Comparison of ENCODE assay signal across 9 mouse cellular contexts in genomic region chr9:58442105-58443010, GRCm38 (mm10). TPM values are rescaled to one million over a fixed set of nuclear protein-coding genes. Genes with fewer than 3 reads are reported as not detected.
DNase-seq lines count a peak whose midpoint lies in the region; ATAC-seq and TF ChIP-seq lines count a peak whose summit lies in the region.
"Had no signal": no experiment of that assay in that cellular context is flagged by ENCODE, and none has a peak within 500 bp of the region (broad histone marks: within the 10 kb centered on the region; RNA-seq: fewer than 3 reads in every experiment).

No protein-coding gene starts in this region.

- no peak; the same call in 1 of the 2 replicates for ATAC-seq in embryonic facial prominence, embryonic 13.5 days (ENCODE audit: insufficient number of reproducible peaks, insufficient read depth, low FRiP score, low TSS enrichment, low read depth)
- ATAC-seq in limb, embryonic 13.5 days (ENCODE audit: low FRiP score, low read depth): peak; percentile 74; the same call in 1 of the 2 replicates

- H3K9ac ChIP-seq in embryonic facial prominence, embryonic 13.5 days: 0 out of 2 replicates have a peak overlapping the region, but pooled peaks have one; percentile 40
- H3K9ac ChIP-seq in limb, embryonic 13.5 days: 0 out of 2 replicates have a peak overlapping the region, but pooled peaks have one; percentile 27

- DNase-seq in heart, postnatal 4 days: peak; percentile 11
- DNase-seq in heart, adult 18-20 months: no peak
- DNase-seq in natural killer cell, adult 2 months (ENCODE audit: low spot score in 2 of 2): no peak
- DNase-seq in retina, embryonic 14.5 days (ENCODE audit: low spot score): no peak
- no peak for DNase-seq in T-cell, adult 2 months (ENCODE audit: low spot score)
- DNase-seq: kidney, adult 8-10 months had no signal

- H3K79me2 ChIP-seq in C2C12 (ENCODE audit: control insufficient read depth, insufficient read depth): no peaks in the 10 kb centered on the region

- WGBS in embryonic facial prominence, embryonic 13.5 days: 31% methylated on average over 7 of the region's 7 CpGs
- 33% methylated on average over 7 of the region's 7 CpGs for WGBS in limb, embryonic 13.5 days

- no peaks in the 10 kb centered on the region for H3K36me3 ChIP-seq in C2C12 (ENCODE audit: control insufficient read depth, insufficient read depth)
- H3K36me3 ChIP-seq in embryonic facial prominence, embryonic 13.5 days: no peaks in the 10 kb centered on the region
- no peaks in the 10 kb centered on the region for H3K36me3 ChIP-seq in limb, embryonic 13.5 days

- no peaks in the 10 kb centered on the region for H3K9me3 ChIP-seq in embryonic facial prominence, embryonic 13.5 days
- no peaks in the 10 kb centered on the region for H3K9me3 ChIP-seq in limb, embryonic 13.5 days

- peak overlapping the region; percentile 64 for H3K27ac ChIP-seq in embryonic facial prominence, embryonic 13.5 days
- peak overlapping the region; percentile 75; the same call in 1 of the 2 replicates for H3K27ac ChIP-seq in limb, embryonic 13.5 days

- TF ChIP-seq CTCF in C2C12 (IDR thresholded peaks at IDR 0.05; ENCODE audit: control insufficient read depth, insufficient read depth, insufficient read length): no peak

- H3K4me2 ChIP-seq in embryonic facial prominence, embryonic 13.5 days: peak overlapping the region; percentile 16; the same call in 1 of the 2 replicates
- H3K4me2 ChIP-seq in limb, embryonic 13.5 days (replicated peaks): no peak overlapping the region; the same call in 1 of the 2 replicates

- H3K27me3 ChIP-seq in C2C12 (ENCODE audit: control insufficient read depth, insufficient read depth, insufficient read length): no peaks in the 10 kb centered on the region
- no peaks in the 10 kb centered on the region for H3K27me3 ChIP-seq in embryonic facial prominence, embryonic 13.5 days
- no peaks in the 10 kb centered on the region for H3K27me3 ChIP-seq in limb, embryonic 13.5 days

- H3ac ChIP-seq in C2C12 (ENCODE audit: control insufficient read depth, insufficient read length, low read depth): peak overlapping the region; percentile 61

- no peak overlapping the region for H3K4me3 ChIP-seq in C2C12 (ENCODE audit: insufficient read depth, poor library complexity, severe bottlenecking)
- H3K4me3 ChIP-seq in embryonic facial prominence, embryonic 13.5 days: no peak overlapping the region
- no peak overlapping the region for H3K4me3 ChIP-seq in limb, embryonic 13.5 days

- peaks cover 24% of the 10 kb centered on the region for H3K4me1 ChIP-seq in embryonic facial prominence, embryonic 13.5 days
- peaks cover 40% of the 10 kb centered on the region for H3K4me1 ChIP-seq in limb, embryonic 13.5 days

- H3K79me3 ChIP-seq in C2C12 (ENCODE audit: low read depth): no peaks in the 10 kb centered on the region

TF ChIP-seq in C2C12, 6 proteins besides CTCF, POLR2A, EP300 and RAD21:
- TF ChIP-seq CEBPB (IDR thresholded peaks at IDR 0.05; ENCODE audit: low read depth): no peak
- TF ChIP-seq MYOD1 (IDR thresholded peaks at IDR 0.05; ENCODE audit: control insufficient read depth, insufficient read length, low read depth): no peak
- TF ChIP-seq MYOG (IDR thresholded peaks at IDR 0.05; ENCODE audit: control insufficient read depth, extremely low read depth, insufficient read length): no peak
- no peak for TF ChIP-seq USF1 (IDR thresholded peaks at IDR 0.05; ENCODE audit: low read depth)
- TF ChIP-seq FOSL1 (IDR thresholded peaks at IDR 0.05; ENCODE audit: insufficient read depth, low read length, poor library complexity, severe bottlenecking): no peak
- TF ChIP-seq MAX (IDR thresholded peaks at IDR 0.05): no peak

RNA-seq across cellular contexts. Expression of gene Insyn1, which starts 46.0 kb away (rescaled TPM):
- total RNA-seq in heart, postnatal 4 days (2021): 10 to 100 TPM; 10.9 to 12.6 TPM
- 10 to 100 TPM; 28.2 to 30.7 TPM for total RNA-seq in heart, adult 18-20 months (2021)
- 23.3 TPM for polyA plus RNA-seq in C2C12 (2012; fragmentation: generic; extraction: Trizol)
- polyA plus RNA-seq in embryonic facial prominence, embryonic 13.5 days (2015; fragmentation: Nextera tagmentation; extraction: Ambion mirVana): 3.6 and 5.1 TPM in 2 replicates
- 2.1 and 3.6 TPM in 2 replicates for polyA plus RNA-seq in limb, embryonic 13.5 days (2015; fragmentation: Nextera tagmentation; extraction: Ambion mirVana)
